Mouse (Mus musculus): ENCODE data around the gene Col6a2.

- TF ChIP-seq POLR2A (IDR thresholded peaks at IDR 0.05; ENCODE audit: extremely low read depth, insufficient read depth, low read length) (no peak), CTCF (IDR thresholded peaks at IDR 0.05; ENCODE audit: extremely low read depth, insufficient read depth, low read length) (no peak)
These were observed 11.2 kb upstream of the Col6a2 start for GRCm38 (mm10) chr10:76634584-76634983.

All from cortical plate, adult 2 months (tissue).